Mouse (Mus musculus) adrenal gland, postnatal 4 days (tissue): ENCODE data around the gene Ube2h. TPM values are rescaled to one million over a fixed set of nuclear protein-coding genes. Genes with fewer than 3 reads are reported as not detected.

Source experiments
- DNase-seq, 2 experiments: peaks; one replicate each; pipeline ENCODE4 v3.0.0; 2021 to 2022; ENCODE audit warnings: low spot score in 2 of 2, mixed read lengths in 2 of 2
- long read RNA-seq, 2 experiments: library from polyadenylated mRNA; stranded (forward); transcript quantifications; one replicate each; pipeline ENCODE4 v2.0.0; 2021
- total RNA-seq, 2 experiments: library from RNA; stranded (reverse); gene quantifications; 2 replicates each; pipeline ENCODE4 v1.2.3; 2021

Gene Ube2h
- 100 to 1,000 TPM; 108 to 113 TPM for total RNA-seq
- long read RNA-seq, experiment 1, full-length matches to known transcripts: 43 of 65 reads
- long read RNA-seq, experiment 1, partial matches to known transcripts: 2 of 65 reads
- long read RNA-seq, experiment 1, other reads (novel, unspliced or antisense): 20 of 65 reads
- long read RNA-seq, experiment 2, full-length matches to known transcripts: 122 of 233 reads
- long read RNA-seq, experiment 2, partial matches to known transcripts: 5 of 233 reads
- long read RNA-seq, experiment 2, other reads (novel, unspliced or antisense): 106 of 233 reads

GRCm38 (mm10) chr6:30304399-30304917 is at the start of gene Ube2h:
TSS of gene Ube2h (minus strand) at chr6:30304539.
- peak; percentile 100 for DNase-seq

GRCm38 (mm10) chr6:30353661-30354060 is 49.3 kb upstream of the Ube2h start:
- DNase-seq: no peak

GRCm38 (mm10) chr6:30352762-30353161 is 48.4 kb upstream of the Ube2h start:
- DNase-seq: no peak

- no peak for DNase-seq
These were observed 47.0 kb upstream of the Ube2h start for GRCm38 (mm10) chr6:30351290-30351689.

GRCm38 (mm10) chr6:30347288-30347801 is 43.0 kb upstream of the Ube2h start:
- DNase-seq: no peak

- no peak for DNase-seq
These were observed 42.4 kb upstream of the Ube2h start for GRCm38 (mm10) chr6:30346737-30347136.

GRCm38 (mm10) chr6:30344032-30344431 is 39.7 kb upstream of the Ube2h start:
- DNase-seq: no peak

GRCm38 (mm10) chr6:30340231-30340873 is 36.0 kb upstream of the Ube2h start:
- DNase-seq: no peak

- no peak for DNase-seq
These were observed 32.6 kb upstream of the Ube2h start for GRCm38 (mm10) chr6:30336912-30337311.

GRCm38 (mm10) chr6:30332262-30332661 is 27.9 kb upstream of the Ube2h start:
- no peak for DNase-seq

- DNase-seq: no peak
These were observed 26.4 kb upstream of the Ube2h start for GRCm38 (mm10) chr6:30330706-30331105.

- DNase-seq: no peak
These were observed 21.7 kb upstream of the Ube2h start for GRCm38 (mm10) chr6:30325932-30326501.

GRCm38 (mm10) chr6:30321002-30321401 is 16.7 kb upstream of the Ube2h start:
- DNase-seq: no peak

GRCm38 (mm10) chr6:30319216-30319615 is 14.9 kb upstream of the Ube2h start:
- no peak for DNase-seq

GRCm38 (mm10) chr6:30312006-30312405 is 7.7 kb upstream of the Ube2h start:
- DNase-seq: no peak

GRCm38 (mm10) chr6:30308751-30309150 is 4.4 kb upstream of the Ube2h start:
- DNase-seq: no peak

GRCm38 (mm10) chr6:30307691-30308090 is 3.4 kb upstream of the Ube2h start:
- DNase-seq: peak in 1 of 2 experiments; percentile 37

- peak; percentile 18 to 29 for DNase-seq
These were observed 454 bp downstream of the Ube2h start for GRCm38 (mm10) chr6:30303771-30304398.

GRCm38 (mm10) chr6:30302781-30303631 is 1.3 kb downstream of the Ube2h start:
- no peak for DNase-seq

- no peak for DNase-seq
These were observed 2.2 kb downstream of the Ube2h start for GRCm38 (mm10) chr6:30302156-30302555.

- no peak for DNase-seq
These were observed 3.4 kb downstream of the Ube2h start for GRCm38 (mm10) chr6:30300901-30301300.
